Mouse (Mus musculus) subcutaneous adipose tissue, adult 2 months (tissue): ENCODE results near the gene Olfr1370. TPM values are rescaled to one million over a fixed set of nuclear protein-coding genes. Genes with fewer than 3 reads are reported as not detected.

Experiments used
- polyA plus RNA-seq: library from polyadenylated mRNA; depleted of rRNA; stranded (reverse); fragments of >200 nt; gene quantifications from 2 replicates; pipeline ENCODE4 v1.2.3, GENCODE M21; 2012; ENCODE audit warnings: low replicate concordance; rRNA removed

The Olfr1370 gene
- not detected in 2 replicates for polyA plus RNA-seq

GRCm38 (mm10) chr13:21074847-21075246 is at the start of gene Olfr1370:
Olfr1370 (minus strand) TSS chr13:21074947.

GRCm38 (mm10) chr13:21111183-21111582 is 36.4 kb upstream of the Olfr1370 start, which contains the start of gene Olfr1369-ps1:
Olfr1369-ps1 (plus strand) TSS chr13:21111483.

Other genes with a start within 250 kb of the Olfr1370 start
- gene Olfr1369-ps1, start 36.5 kb upstream of the Olfr1370 start, polyA plus RNA-seq = not detected in 2 replicates
- not detected in 2 replicates for gene Olfr263, start 54.7 kb upstream of the Olfr1370 start, polyA plus RNA-seq
- not detected in 2 replicates for gene Olfr1368, start 70.9 kb upstream of the Olfr1370 start, polyA plus RNA-seq
- gene Trim27, start 104.5 kb upstream of the Olfr1370 start, polyA plus RNA-seq = 22.1 and 55.9 TPM in 2 replicates
- gene Gpx5, start 217.8 kb upstream of the Olfr1370 start, polyA plus RNA-seq = 1.5 and 7.6 TPM in 2 replicates
- gene Gpx6, start 237.2 kb upstream of the Olfr1370 start, polyA plus RNA-seq = not detected in 2 replicates